Mouse (Mus musculus): Measurements from ENCODE around the gene Dcst2.

DNA sequence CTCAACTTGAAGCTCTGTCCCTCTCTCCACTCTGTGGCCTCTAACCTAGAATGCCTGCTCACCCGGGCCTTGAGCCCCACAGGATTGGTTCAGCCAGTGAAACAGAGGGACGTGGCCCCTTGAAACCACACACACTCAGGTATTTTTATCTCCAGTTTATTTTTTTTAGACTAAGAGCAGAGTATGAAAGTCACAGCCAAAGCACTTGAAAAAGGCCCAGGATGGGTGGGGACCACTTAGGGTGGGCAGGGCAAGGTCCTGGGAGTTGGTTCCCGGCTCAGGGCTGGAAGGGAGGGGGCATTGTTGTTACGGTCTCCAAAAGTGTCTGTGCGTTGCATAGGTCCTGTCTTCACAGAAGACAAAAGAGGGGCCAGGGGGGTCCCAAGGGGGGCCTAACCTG is 47.4 kb upstream of the Dcst2 start:
- TF ChIP-seq CTCF (IDR thresholded peaks at IDR 0.05; ENCODE audit: extremely low read depth, insufficient read depth, insufficient read length, insufficient replicate concordance), result no peak
- no peak for TF ChIP-seq POLR2A (IDR thresholded peaks at IDR 0.05; ENCODE audit: low read depth, low read length)
